Mouse (Mus musculus) kidney, adult 2 months (tissue): Measurements from ENCODE around the gene Sh2b3.

Experiments
- CTCF ChIP-seq: fragments of 200-500 bp; conservative IDR thresholded peaks from 2 replicates; pipeline ENCODE4 v1.5.1; 2011; ENCODE audit warnings: low read depth, mild to moderate bottlenecking, control low read depth, low read length, moderate library complexity, mixed read lengths; ENCODE audit not compliant: insufficient read depth, insufficient read length
- POLR2A ChIP-seq: fragments of 200-500 bp; IDR thresholded peaks from one replicate; pipeline ENCODE4 v1.6.1; 2011; ENCODE audit warnings: low read depth, low read length, control low read depth

DNA sequence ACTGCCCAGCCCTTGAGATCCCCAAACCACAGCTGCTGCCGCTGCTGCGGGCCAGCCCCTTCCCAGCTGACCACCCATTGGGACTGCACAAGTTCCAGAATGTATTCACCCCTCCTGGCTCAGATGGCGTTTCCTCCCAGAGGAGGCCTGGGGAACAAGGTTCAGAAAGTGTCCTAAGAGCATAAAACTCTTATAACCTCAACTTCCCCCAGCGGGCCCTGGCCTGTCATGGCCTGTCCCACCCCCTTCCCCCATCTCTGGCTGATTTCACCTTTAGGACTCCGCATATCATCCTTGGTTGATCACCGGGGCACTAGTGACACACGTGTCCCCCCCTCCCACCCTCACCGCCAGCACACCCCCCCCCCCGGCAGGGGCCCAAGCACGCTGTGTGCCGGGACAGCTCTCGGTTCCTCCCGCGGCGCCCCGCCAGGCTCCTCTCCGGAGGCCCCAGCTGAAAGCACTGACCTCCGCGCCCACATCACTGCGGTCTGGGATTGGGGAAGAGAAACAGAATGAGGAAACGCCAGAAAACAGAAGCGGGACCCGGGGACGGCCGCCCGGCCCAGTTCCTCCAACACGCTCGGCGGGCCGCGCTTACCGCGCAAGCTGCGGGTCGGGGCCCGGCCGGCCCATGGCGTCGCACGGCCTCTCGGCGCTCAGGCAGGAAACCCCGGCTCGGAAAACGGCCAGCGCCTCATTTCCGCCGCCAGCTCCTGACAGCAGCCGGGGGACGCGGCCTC, 1.3 kb downstream of the Sh2b3 start:
- TF ChIP-seq POLR2A, result no peak
- TF ChIP-seq CTCF, result no peak
